Mouse (Mus musculus) spleen, adult 2 months (tissue): Measurements from ENCODE around the gene Alcam.

ENCODE experiments used
- CTCF ChIP-seq: fragments of 200-500 bp; IDR thresholded peaks from 2 replicates; pipeline ENCODE4 v1.5.1; 2011; ENCODE audit warnings: mild to moderate bottlenecking, inconsistent platforms; ENCODE audit not compliant: insufficient read depth, insufficient read length, insufficient replicate concordance; ENCODE audit errors: extremely low read depth
- POLR2A ChIP-seq: fragments of 200-500 bp; IDR thresholded peaks from 2 replicates; pipeline ENCODE4 v1.6.1; 2011; ENCODE audit warnings: low read depth, low read length, inconsistent platforms

GRCm38 (mm10) chr16:52473089-52473488 is 19.2 kb upstream of the Alcam start:
- TF ChIP-seq POLR2A: no peak
- TF ChIP-seq CTCF: no peak
